Mouse (Mus musculus): ENCODE measurements around the gene Sult1b1. TPM values are rescaled to one million over a fixed set of nuclear protein-coding genes. Genes with fewer than 3 reads are reported as not detected.
"Not testable (repeated sequence)": the region's sequence is repeated elsewhere in the genome, so short reads cannot be mapped to it uniquely, and the experiment has no call there.

The Sult1b1 gene
- not detected for total RNA-seq (2022)

DNA sequence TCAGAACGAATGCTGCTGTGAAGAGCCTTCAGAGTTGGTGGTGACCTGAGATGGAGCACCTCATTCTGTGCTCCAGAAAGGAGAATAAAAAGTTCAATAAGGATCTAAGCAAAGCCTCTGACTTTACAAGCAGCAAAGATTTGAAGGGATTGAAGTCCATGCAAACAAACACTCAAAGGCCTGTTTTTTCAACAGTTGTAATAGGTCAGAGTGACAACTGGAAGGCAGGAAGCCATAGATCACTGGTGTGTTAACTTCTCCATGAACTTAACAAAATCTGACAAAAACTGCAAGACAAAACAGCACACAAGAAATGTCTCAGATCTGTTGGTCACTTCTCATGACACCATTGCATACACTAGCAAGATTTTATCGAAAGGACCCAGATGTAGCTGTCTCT lies at the start of gene Sult1b1:
Gene Sult1b1 (minus strand): TSS at position 85 of the 400 bp plus-strand sequence.
- no peak for DNase-seq

DNA sequence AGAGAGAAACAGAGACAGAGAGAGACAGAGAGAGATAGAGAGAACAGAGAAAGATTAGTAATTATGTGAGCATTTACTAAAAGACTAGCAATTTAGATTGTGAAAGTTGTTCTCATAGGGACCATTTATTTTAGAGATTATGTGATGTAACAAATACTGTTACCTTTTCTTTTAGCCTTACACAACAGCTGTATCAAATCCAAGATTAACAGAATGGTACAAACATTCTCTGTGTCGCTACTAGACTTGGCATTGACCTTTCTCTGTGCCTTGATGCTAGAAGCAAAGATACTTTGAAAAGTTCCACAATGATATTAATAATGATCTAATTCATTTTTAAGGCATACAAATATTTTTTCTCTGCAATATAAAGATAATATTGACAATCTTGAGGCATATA lies 42.4 kb upstream of the Sult1b1 start:
- no peak for DNase-seq

DNA sequence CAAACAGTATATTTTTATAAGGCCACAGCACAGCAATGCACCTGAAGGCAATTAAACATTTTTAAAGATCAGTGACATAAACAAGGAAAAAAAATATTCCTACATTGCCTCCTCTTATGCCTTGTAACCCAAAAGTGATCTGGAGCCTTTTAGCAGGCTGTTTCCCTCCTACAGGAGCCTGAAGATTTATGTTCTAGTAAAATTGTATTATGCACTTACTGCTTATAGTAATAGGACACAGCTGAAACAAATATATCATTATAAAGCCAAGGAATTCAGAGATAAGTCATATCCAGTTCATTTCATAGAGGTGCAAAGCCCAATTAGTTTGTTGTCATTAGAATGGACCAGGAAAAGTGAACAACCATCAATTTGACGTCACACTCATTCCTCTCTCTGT lies 36.2 kb upstream of the Sult1b1 start:
- no peak for DNase-seq

DNA sequence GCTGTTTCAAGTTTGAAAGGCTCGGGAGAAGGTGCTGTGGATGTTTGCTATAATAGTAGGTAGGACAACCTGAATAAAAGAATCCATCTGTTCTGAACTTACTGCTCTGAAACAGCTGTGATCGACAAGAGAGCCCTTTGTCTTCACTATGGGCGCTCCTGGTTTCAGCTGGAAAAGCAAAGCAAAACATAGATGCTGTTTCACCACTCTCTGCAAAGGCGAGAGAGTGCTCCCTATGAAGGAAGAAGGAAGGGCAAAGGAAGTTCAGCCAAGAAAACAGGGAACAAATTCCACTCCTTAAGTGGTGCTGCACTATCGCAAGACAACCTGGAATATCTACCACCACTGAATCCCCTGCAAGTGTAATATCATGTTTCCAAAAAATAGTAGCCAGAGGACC lies 35.5 kb upstream of the Sult1b1 start:
- no peak for DNase-seq

DNA sequence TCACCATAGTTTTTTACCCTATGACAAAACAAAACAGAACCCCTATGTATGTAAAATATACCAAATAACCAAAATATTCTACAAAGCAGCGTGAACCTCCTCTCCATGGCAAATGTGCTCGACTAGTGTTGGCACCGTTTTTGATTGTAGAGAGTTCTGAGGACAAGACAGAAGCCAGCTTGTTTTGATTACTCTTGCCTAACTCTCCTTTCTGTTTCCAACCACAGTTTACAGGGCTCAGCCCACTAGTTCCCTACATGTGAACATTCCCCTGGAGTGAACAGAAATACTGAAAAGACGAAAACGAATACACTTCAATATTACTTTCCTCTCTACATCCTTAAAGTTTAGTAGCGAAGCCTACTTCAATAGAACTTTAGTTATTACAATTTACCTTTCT lies 34.8 kb upstream of the Sult1b1 start:
- DNase-seq = no peak

DNA sequence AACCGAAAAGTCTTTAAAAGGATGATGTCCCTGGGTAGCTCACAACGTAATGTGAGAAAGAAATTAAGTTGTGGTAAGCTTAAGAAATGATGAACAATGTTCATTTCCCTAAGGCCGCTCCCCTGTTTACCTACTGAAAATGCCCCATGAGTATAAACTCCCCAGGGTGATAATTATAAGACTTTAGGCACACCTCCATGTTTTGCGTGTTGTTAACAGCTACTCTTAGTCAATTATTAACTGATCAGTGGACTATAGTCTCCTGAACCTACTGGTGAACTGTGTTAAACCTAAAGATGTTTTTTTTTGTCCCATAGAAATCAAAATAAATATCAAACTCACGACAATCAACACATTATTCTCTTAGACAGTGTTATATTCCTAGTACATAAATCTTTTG lies 30.9 kb upstream of the Sult1b1 start, which contains the start of gene Sult1d1:
Gene Sult1d1 (minus strand): TSS at position 183 of the 400 bp plus-strand sequence.
- no peak for DNase-seq

DNA sequence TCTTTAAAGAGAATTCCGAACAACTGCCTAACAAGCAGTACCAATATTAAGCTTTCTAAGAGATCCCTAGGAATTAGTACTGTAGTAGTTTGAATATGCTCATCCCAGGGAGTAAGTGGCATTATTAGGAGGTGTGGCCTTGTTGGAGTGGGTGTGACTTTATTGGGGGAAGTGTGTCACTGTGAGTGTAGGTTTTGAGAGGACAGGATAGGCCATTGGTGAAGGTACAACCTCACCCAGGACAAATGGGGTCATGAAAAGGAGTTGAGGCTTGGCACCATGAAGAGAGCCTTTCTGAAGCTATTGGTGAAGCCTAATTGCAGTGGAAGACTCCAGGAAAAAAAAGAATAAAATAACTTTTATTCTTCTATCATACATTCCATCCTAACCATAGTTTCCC lies 29.3 kb upstream of the Sult1b1 start:
- DNase-seq = no peak

DNA sequence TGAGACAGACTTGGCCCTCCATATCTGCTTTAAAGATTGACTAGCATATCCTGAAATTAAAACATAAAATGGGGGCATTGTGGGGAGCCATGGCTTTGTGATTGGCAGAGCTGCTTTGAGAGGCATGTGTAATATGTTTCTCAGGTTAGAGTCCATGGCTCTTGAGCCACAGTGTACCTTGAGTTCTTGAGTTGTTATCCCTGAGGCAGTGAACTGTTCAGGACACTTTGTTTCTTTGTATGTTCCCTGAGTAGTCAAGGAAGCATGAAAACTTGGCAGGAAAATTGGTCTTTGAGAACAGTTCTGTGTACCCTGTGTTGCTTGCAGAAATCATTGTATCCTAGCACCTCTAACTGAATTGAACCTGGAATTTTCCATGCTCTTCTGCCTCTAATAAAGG lies 25.0 kb upstream of the Sult1b1 start:
- DNase-seq = no peak

DNA sequence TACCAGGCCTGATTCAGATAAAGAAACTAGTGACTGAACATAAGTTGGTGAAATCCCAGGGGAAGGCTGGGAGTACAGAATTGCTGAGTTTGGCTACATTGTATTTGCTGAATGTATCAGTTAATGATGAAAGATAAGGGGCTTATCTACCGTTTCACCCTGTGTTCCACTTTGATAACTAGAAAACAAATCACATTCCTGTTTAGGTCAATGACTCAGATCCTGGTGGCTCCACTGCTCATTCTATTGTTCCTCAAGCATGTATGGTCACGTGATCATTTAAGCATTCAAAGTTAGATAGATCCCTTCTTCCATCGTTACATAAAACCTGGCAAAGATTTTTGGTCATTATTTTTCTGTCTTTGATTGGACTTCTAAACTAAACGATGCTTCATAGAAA lies 24.5 kb upstream of the Sult1b1 start:
- no peak for DNase-seq

DNA sequence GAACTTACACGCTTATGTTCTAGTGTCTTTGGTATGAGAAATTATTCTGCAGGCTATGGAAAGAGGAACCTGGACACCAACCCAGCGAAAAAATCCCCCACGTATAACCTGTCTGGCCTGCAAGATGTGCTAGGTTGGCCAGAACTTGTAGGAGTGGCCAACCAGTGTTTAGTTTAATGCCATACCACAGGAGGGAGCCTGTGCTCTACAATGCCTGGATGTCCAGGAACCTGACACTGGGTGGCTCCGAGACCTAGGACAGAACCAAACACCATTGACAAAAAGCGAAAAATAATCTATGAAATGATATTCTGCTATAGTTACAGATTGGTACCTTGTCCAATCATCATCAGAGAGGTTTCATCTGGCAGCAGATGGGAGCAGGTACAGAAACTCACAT lies 22.1 kb upstream of the Sult1b1 start:
- no peak for DNase-seq

DNA sequence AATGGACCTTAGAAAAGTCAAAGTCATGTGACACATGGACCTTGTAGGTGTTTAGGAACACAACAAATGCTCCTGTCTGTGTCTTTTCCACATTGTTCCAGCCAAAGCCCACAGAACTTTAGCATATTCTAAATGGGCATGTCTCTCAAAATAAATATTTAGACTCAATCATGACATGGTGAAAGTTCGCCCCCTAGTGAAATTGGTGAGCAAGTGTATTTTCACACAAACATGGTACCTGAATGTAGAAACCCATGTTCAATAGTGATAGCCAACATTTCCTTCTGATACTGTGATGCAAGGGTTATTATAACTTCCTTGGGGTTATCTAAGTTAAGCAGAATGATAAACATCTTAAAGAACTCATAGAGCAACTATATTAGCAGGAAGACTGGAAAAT lies 12.9 kb upstream of the Sult1b1 start:
- no peak for DNase-seq

DNA sequence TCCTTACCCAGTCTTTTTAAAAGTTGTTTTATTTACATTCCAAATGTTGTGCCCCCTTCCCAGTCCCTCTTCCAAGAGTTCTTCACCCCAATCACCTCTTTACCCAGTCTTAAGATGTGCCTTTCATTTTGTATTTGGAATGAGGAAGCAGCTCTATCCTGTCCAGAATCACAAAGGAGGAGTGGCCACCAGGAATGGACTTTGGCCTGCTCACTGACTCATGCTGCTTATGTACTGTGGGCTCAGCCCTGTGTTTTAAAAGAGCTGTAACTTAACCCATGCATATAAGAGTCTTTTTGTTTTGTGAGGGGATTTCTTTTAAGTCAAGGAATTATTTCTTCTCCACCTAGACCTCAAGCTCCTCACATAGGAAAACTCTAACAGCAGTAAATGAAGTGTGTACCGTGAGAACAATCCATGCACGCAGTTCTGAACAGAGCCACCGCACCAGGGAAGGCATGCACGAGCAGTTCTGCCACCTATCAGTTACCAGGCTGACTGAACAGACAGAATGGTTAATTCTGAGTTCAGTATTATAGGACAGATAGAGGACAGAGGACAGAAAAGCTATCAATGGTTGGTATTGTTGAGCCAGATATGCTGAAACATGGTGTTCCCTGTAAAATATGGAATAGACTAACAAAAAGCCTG lies 1.9 kb downstream of the Sult1b1 start:
- no peak for DNase-seq

DNA sequence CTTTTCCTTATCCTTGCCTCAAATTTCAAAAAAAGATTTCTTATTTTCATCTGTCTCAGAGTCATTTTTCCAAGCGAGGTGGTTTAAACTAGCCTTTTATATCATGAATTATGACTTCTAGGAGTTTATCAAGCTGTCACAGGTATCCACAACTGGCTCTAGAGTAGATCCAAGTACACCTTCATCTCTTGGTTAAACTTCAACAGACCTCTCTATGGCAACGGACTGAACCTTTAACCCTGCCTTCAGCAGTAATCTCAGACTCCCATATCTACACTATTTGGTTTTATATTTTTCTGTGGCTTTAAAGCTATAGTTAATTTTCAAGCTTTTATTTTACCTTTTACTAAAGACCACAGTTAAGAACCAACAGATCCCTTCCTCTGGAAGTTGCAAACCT lies 5.7 kb downstream of the Sult1b1 start:
- DNase-seq = no peak

DNA sequence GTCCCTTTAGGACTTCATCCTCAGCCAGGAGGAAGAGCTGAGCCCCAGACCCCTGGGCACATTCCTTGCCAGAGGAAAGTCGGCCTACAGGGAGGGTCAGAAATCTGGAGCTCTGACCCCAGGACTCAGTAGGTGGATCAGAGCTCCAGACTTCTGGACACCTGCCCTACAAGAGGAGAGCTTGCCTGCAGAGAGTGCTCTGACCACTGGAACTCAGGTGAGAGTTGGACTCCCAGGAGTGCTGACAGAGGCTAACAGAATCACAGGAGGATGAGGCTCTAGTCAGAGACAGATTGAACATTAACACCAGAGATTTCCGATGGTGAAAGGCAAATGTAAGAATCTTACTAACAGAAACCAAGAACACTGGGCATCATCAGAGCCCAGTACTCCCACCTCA lies 14.4 kb downstream of the Sult1b1 start:
- not testable (repeated sequence) for DNase-seq

DNA sequence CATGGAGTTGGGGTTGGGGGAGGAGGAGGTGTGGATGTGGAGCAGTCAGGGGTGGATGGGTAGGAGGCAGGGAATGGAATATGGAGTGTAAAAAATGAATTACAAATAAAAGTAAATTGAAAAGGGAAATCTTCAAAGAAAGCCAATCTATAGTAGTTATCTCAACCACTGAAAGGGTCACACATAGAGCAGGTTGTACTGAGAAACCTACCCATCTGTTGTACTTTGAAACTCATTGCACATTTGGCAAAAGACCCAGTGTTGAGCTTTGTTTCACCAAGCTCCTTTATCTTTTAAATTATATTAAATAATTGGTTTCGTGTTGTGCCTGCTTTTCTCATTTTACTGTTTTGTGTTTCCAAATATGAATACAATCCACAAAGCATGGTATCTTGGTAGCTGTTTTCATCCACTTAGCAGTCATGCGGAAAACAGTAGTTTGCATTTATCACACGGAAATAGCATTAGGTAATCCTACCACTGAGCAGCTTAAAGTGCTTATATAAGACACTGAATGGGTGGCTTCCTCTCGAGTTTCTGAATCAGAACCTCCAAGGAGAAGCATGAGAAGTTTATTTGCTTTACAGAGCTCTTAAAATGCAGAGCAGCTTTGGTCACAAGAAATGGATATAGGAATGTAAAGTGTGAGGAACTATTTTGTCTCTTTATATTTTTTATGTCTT lies 32.1 kb downstream of the Sult1b1 start:
- DNase-seq = no peak

DNA sequence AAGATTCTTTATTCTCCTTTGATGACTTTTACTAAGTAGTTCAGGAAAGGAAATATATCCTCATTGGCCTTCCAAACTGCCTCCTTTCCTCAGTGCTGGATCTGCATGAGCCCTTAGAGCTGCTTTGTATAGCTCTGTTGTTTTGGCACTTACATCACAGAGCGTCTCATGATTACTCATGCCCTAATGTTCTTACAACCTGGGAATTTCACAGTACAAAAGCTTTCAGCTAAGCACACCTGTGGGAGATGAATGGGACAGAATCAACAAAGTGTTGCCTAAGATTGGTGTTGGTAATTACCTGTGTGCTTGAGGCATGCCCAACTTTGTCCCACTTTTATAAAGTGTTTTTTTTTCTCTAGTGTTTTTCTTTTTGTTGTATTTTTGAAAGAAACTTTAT lies 35.3 kb downstream of the Sult1b1 start:
- DNase-seq = no peak

DNA sequence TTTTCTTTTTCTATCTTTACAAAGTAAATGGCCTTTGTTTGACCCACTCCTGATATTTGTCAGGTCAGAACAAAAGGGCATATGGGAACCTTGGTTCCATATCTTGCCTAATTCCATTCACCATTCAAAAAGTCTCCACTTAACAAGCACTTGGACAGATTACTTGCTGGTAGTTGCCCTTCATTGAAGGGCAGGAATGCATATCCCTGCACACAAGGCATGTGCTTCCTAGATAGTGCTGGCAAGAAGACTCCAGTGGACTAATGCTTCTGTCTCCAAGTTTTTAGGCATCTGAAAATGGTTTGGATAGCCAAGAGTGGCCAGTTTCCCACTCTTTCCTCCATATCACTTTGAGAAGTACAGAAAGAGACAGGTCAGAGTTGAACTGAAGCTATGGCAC lies 38.7 kb downstream of the Sult1b1 start:
- DNase-seq = no peak

DNA sequence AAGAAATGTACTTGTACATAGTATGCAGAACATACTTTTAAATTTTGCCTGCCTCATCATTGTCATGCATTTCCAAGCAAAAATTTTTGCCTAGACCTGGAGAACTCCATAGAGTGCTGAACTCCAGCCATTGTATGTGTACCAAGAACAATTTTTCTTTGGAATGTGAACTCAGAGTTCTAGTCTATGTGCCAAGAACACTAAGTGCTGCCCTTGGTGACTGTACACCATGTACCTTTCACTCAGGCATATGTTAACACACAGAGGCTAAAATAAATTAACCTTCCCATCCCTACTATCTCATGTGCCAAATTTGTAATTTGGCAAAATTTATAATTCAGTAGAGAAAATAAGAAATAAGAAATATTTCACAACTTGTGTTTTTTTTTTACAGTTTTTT lies 39.1 kb downstream of the Sult1b1 start:
- no peak for DNase-seq

DNA sequence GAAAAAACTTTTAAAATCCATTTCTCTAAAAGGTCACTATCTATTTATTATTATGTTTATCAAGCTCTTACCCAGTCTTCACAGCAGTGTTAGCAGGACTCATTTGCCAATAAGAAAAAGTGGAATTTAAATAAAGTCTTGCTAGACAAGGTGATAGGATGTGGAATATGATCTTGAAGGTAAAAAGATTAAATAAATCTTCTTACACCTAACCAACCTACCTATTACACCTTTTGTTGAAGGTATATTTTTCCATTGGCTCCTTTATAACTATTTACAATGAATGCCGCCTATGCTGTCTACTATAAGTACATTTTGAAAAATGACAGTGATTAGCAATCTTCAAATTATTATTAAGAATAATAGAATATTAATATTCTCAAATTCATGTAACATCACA lies 47.2 kb downstream of the Sult1b1 start, which contains the start of gene Ugt2a1:
Gene Ugt2a1 (minus strand): TSS at position 101 of the 400 bp plus-strand sequence.
- DNase-seq = no peak

DNA sequence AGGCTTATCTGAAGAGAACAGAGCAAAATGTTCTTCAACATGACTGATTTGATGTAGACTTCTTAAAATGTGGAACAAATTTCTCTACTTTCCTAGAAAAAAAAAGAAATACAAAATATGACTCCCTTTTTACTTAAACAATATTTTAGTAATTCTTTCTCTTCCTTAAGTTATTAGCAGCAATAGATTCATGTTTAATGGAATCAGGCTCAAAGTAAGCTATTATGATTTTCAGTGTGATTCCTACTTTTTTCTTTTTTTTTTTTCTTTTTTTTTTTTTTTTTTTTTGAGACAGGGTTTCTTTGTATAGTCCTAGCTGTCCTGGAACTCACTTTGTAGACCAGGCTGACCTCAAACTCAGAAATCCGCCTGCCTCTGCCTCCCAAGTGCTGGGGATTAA lies 51.3 kb downstream of the Sult1b1 start, which contains the start of gene Gm43638:
Gene Gm43638 (minus strand): TSS at position 101 of the 400 bp plus-strand sequence.
- DNase-seq = not testable (repeated sequence)

DNA sequence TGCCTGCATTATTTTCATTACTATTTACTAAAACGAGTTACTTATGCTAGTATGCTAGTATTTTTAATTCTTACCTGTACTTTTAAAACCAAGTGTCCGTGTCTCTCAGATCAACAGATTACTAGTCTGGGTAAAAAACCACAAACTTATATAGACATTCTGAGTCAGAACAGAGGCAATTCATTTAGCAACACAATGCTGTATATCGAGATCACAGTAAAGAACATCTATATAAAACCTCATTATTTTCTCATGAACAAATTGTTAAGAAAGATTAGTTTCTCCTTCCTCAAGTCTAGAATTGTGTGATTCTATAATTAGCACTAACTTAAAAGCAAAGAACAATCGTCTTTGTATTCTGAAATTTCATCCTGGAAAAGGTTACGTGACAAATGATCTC lies 55.8 kb downstream of the Sult1b1 start, which contains the start of gene Ugt2a2:
Gene Ugt2a2 (minus strand): TSS at position 101 of the 400 bp plus-strand sequence.
- DNase-seq = no peak
